Comparison of ENCODE assay signal across 27 mouse cellular contexts in the genomic region with DNA sequence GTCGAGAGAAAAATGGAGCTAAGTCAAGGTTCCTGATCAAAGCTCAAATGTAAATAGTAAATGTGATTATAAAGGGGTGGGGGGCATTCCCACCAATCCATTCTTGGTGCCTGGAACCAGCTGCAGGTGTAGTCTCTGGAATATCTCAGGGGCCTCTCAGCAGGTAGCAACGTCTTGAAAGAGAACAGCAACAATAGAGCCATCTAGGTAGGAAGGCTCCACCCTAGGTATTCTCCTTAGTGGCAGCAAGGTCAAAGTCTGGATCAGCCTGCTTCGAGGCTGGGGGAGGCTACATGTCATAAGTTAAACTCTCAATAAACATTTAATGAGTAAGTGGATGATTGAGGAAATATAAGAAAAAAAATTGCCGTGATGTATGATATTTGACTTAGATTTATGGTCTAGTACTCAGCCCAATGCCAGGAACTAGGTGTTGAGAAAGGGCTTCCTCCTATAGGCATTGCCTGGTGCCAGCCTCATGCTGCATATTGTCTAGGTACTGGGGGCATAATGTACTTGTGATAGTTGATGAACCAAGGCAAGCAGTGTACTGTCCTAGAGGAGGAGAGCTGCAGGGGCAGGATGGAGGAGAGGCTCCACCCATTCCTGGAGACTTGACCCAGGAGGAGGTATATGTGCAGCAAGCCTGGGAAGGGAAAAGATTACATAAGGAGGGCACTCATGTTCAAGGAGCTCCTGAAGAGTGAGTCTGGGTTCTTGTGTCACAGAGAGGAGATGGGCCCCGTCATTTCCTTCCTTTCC. TPM values are rescaled to one million over a fixed set of nuclear protein-coding genes. Genes with fewer than 3 reads are reported as not detected.
DNase-seq lines count a peak whose midpoint lies in the region; ATAC-seq and TF ChIP-seq lines count a peak whose summit lies in the region.
"Had no signal": no experiment of that assay in that cellular context is flagged by ENCODE, and none has a peak within 500 bp of the region (broad histone marks: within the 10 kb centered on the region; RNA-seq: fewer than 3 reads in every experiment).

No protein-coding gene starts in this region.

- H3K4me2 ChIP-seq in intestine, embryonic 14.5 days (ENCODE audit: low read length), result no peak overlapping the region
- H3K4me2 ChIP-seq in stomach, embryonic 15.5 days, result no peak overlapping the region
- H3K4me2 ChIP-seq: limb, embryonic 15.5 days; liver, embryonic 15.5 days had no signal

- peaks cover 40% of the 10 kb centered on the region for H3K4me1 ChIP-seq in E14TG2a.4 (replicated peaks; ENCODE audit: low read depth, low read length)
- no peaks in the 10 kb centered on the region for H3K4me1 ChIP-seq in intestine, embryonic 14.5 days (replicated peaks; ENCODE audit: control insufficient read depth, insufficient read depth, low read length)
- H3K4me1 ChIP-seq in stomach, embryonic 15.5 days, result no peaks in the 10 kb centered on the region
- H3K4me1 ChIP-seq: forebrain, embryonic 10.5 days; limb, embryonic 15.5 days; liver, embryonic 15.5 days had no signal

- WGBS in intestine, embryonic 14.5 days, result 61% methylated on average over 5 of the region's 5 CpGs
- 50% methylated on average over 5 of the region's 5 CpGs for WGBS in stomach, embryonic 15.5 days

- DNase-seq in ES-CJ7 (ENCODE audit: low read depth, low spot score), result peak; percentile 96
- no peak for DNase-seq in intestine, embryonic 14.5 days (ENCODE audit: low spot score)
- DNase-seq in urinary bladder, postnatal 10 days (ENCODE audit: low spot score), result no peak
- DNase-seq in gastrocnemius, postnatal 25 days, result no peak
- no peak for DNase-seq in retina, embryonic 14.5 days (ENCODE audit: low spot score)
- DNase-seq: adrenal gland, adult 2 months; B cell, adult 2 months; cerebellum, adult 11-12 months; cerebellum, postnatal 10 days; forebrain, postnatal 0 days; gastrocnemius, postnatal 36 days; heart, postnatal 4 days; kidney, adult 18-20 months; lung, postnatal 10 days; midbrain, embryonic 14.5 days; retina, postnatal 1 day had no signal

- H3K36me3 ChIP-seq in E14TG2a.4 (ENCODE audit: insufficient read depth, low read length), result peaks cover 36% of the 10 kb centered on the region
- H3K36me3 ChIP-seq in intestine, embryonic 14.5 days (ENCODE audit: control insufficient read depth, insufficient read depth, low read length), result no peaks in the 10 kb centered on the region
- H3K36me3 ChIP-seq in stomach, embryonic 15.5 days, result no peaks in the 10 kb centered on the region
- H3K36me3 ChIP-seq: forebrain, embryonic 10.5 days; limb, embryonic 15.5 days; liver, embryonic 15.5 days had no signal

- TF ChIP-seq CTCF in E14TG2a.4 (conservative IDR thresholded peaks at IDR 0.05; ENCODE audit: low read length), result no peak

- peaks cover 90% of the 10 kb centered on the region for H3K9me3 ChIP-seq in E14TG2a.4 (ENCODE audit: low read length)
- no peaks in the 10 kb centered on the region for H3K9me3 ChIP-seq in intestine, embryonic 14.5 days (ENCODE audit: control insufficient read depth, low read length)
- H3K9me3 ChIP-seq in stomach, embryonic 15.5 days, result no peaks in the 10 kb centered on the region
- H3K9me3 ChIP-seq: limb, embryonic 15.5 days; liver, embryonic 15.5 days had no signal

- no peaks in the 10 kb centered on the region for H3K27me3 ChIP-seq in E14TG2a.4 (ENCODE audit: insufficient read depth, low read length)
- H3K27me3 ChIP-seq in intestine, embryonic 14.5 days (replicated peaks; ENCODE audit: control insufficient read depth, insufficient read depth, low read length), result no peaks in the 10 kb centered on the region
- H3K27me3 ChIP-seq in stomach, embryonic 15.5 days (replicated peaks), result no peaks in the 10 kb centered on the region
- H3K27me3 ChIP-seq: CH12.LX; limb, embryonic 15.5 days; liver, embryonic 15.5 days; megakaryocyte, embryonic 14.5 days had no signal

- no peak overlapping the region for H3K27ac ChIP-seq in intestine, embryonic 14.5 days (ENCODE audit: low read depth)
- peak overlapping the region; percentile 21; the same call in 1 of the 2 replicates for H3K27ac ChIP-seq in stomach, embryonic 15.5 days
- H3K27ac ChIP-seq: forebrain, embryonic 10.5 days; left cerebral cortex, adult 2 months; limb, embryonic 15.5 days; liver, embryonic 15.5 days had no signal

- H3K4me3 ChIP-seq in E14TG2a.4 (replicated peaks; ENCODE audit: low read length), result peak overlapping the region; percentile 5; the same call in 1 of the 2 replicates
- no peak overlapping the region for H3K4me3 ChIP-seq in intestine, embryonic 14.5 days (ENCODE audit: low read depth, low read length)
- no peak overlapping the region for H3K4me3 ChIP-seq in stomach, embryonic 15.5 days (replicated peaks)
- H3K4me3 ChIP-seq: forebrain, embryonic 10.5 days; left cerebral cortex, adult 2 months; limb, embryonic 15.5 days; liver, embryonic 15.5 days; megakaryocyte, embryonic 14.5 days had no signal

- H3K9ac ChIP-seq in intestine, embryonic 14.5 days (ENCODE audit: low read length), result no peak overlapping the region
- H3K9ac ChIP-seq in stomach, embryonic 15.5 days, result no peak overlapping the region
- H3K9ac ChIP-seq: forebrain, postnatal 0 days; limb, embryonic 15.5 days; liver, embryonic 15.5 days had no signal

- ATAC-seq in intestine, embryonic 14.5 days (replicated peaks; ENCODE audit: low FRiP score, low TSS enrichment, low read depth), result peak; percentile 48
- ATAC-seq in stomach, embryonic 15.5 days (ENCODE audit: insufficient read depth, low FRiP score, low read depth), result no peak; the same call in 1 of the 2 replicates
- ATAC-seq: forebrain, postnatal 0 days; hindbrain, embryonic 16.5 days had no signal

RNA-seq across cellular contexts. Expression of a gene that starts 7.5 kb away (rescaled TPM):
- polyA plus RNA-seq in intestine, embryonic 14.5 days (2014; fragmentation: Nextera tagmentation; extraction: Ambion mirVana), result 14.4 and 15.8 TPM in 2 replicates
- polyA plus RNA-seq in stomach, embryonic 15.5 days (2015; fragmentation: Nextera tagmentation; extraction: Ambion mirVana), result 13.5 and 14.6 TPM in 2 replicates
- 1 to 10 TPM; 2.9 to 3.3 TPM for total RNA-seq in gastrocnemius, postnatal 25 days (2021)

RNA-seq across cellular contexts. Expression of a gene that starts 39.4 kb away (rescaled TPM):
- polyA plus RNA-seq in intestine, embryonic 14.5 days (2014; fragmentation: Nextera tagmentation; extraction: Ambion mirVana), result 65.6 and 71.0 TPM in 2 replicates
- polyA plus RNA-seq in stomach, embryonic 15.5 days (2015; fragmentation: Nextera tagmentation; extraction: Ambion mirVana), result 55.1 and 56.4 TPM in 2 replicates
- total RNA-seq in gastrocnemius, postnatal 25 days (2021), result 10 to 100 TPM; 26.6 to 27.4 TPM

RNA-seq across cellular contexts. Expression of a gene that starts 42.2 kb away (rescaled TPM):
- 0.26 and 0.38 TPM in 2 replicates for polyA plus RNA-seq in intestine, embryonic 14.5 days (2014; fragmentation: Nextera tagmentation; extraction: Ambion mirVana)
- 0.72 and 3.0 TPM in 2 replicates for polyA plus RNA-seq in stomach, embryonic 15.5 days (2015; fragmentation: Nextera tagmentation; extraction: Ambion mirVana)
- total RNA-seq in gastrocnemius, postnatal 25 days (2021), result under 1 TPM in 1 of 2 experiments, not detected in 1; 0.21 TPM
- total RNA-seq: left cerebral cortex, adult 2 months; left cerebral cortex, postnatal 36 days had no signal
- polyA plus RNA-seq: hindbrain, embryonic 16.5 days; midbrain, embryonic 14.5 days; neural tube, embryonic 11.5 days had no signal

RNA-seq across cellular contexts. Expression of a gene that starts 52.1 kb away (rescaled TPM):
- polyA plus RNA-seq in intestine, embryonic 14.5 days (2014; fragmentation: Nextera tagmentation; extraction: Ambion mirVana), result not detected in 2 replicates
- 0.54 and 3.7 TPM in 2 replicates for polyA plus RNA-seq in stomach, embryonic 15.5 days (2015; fragmentation: Nextera tagmentation; extraction: Ambion mirVana)
- total RNA-seq in gastrocnemius, postnatal 25 days (2021), result 1 to 10 TPM; 3.2 to 5.3 TPM
- total RNA-seq: forebrain, postnatal 0 days had no signal
- polyA plus RNA-seq: adrenal gland, adult 2 months; forebrain, postnatal 0 days; hindbrain, embryonic 16.5 days; midbrain, embryonic 14.5 days had no signal
